Mouse (Mus musculus): ENCODE data around the gene Gm10912. TPM values are rescaled to one million over a fixed set of nuclear protein-coding genes. Genes with fewer than 3 reads are reported as not detected.
"Not testable (repeated sequence)": the region's sequence is repeated elsewhere in the genome, so short reads cannot be mapped to it uniquely, and the experiment has no call there.

Gm10912 gene
- under 1 TPM; 0.25 to 0.26 TPM for total RNA-seq (2021)
- long read RNA-seq, experiment 1, result 0 reads
- long read RNA-seq, experiment 2, result 0 reads

- DNase-seq; intact Hi-C loops (cut with DNase I): not testable (repeated sequence)
Observed at GRCm38 (mm10) chr2:104065526-104065925, at the start of gene Gm10912. Gm10912 (plus strand) TSS chr2:104065826.

GRCm38 (mm10) chr2:104023096-104023495 is 42.5 kb upstream of the Gm10912 start:
- DNase-seq, result no peak
- intact Hi-C loops (cut with DNase I), result no loop called here

GRCm38 (mm10) chr2:104024656-104025055 is 41.0 kb upstream of the Gm10912 start:
- intact Hi-C loops (cut with DNase I), result no loop called here
- DNase-seq, result no peak

- peak; percentile 80 to 82 for DNase-seq
- intact Hi-C loops (cut with DNase I), result no loop called here
Observed at GRCm38 (mm10) chr2:104027458-104028138, 38.0 kb upstream of the Gm10912 start, which contains the start of gene Fbxo3. Fbxo3 (plus strand) TSS chr2:104027721.

GRCm38 (mm10) chr2:104028139-104028723 is 37.4 kb upstream of the Gm10912 start, which contains the start of gene 4931422A03Rik:
4931422A03Rik (minus strand) TSS chr2:104028361.
- DNase-seq, result peak in 1 of 2 experiments; percentile 8
- intact Hi-C loops (cut with DNase I), result no loop called here

- no peak for DNase-seq
- intact Hi-C loops (cut with DNase I), result no loop called here
Observed at GRCm38 (mm10) chr2:104029074-104029473, 36.6 kb upstream of the Gm10912 start.

- intact Hi-C loops (cut with DNase I), result loop anchor here (10.0 kb wide), 3 partner anchors 94 to 554 kb away; partner anchors contain the start of gene A930018P22Rik
- DNase-seq, result no peak
Observed at GRCm38 (mm10) chr2:104030381-104030780, 35.2 kb upstream of the Gm10912 start.

- intact Hi-C loops (cut with DNase I), result loop anchor here (10.0 kb wide), 3 partner anchors 93 to 553 kb away; partner anchors contain the start of gene A930018P22Rik
- no peak for DNase-seq
Observed at GRCm38 (mm10) chr2:104032056-104032455, 33.6 kb upstream of the Gm10912 start.

GRCm38 (mm10) chr2:104034832-104035472 is 30.7 kb upstream of the Gm10912 start:
- intact Hi-C loops (cut with DNase I), result loop anchor here (10.0 kb wide), 3 partner anchors 90 to 550 kb away; partner anchors contain the start of gene A930018P22Rik
- peak; percentile 30 to 31 for DNase-seq

- intact Hi-C loops (cut with DNase I), result loop anchor here (10.0 kb wide), 3 partner anchors 89 to 549 kb away; partner anchors contain the start of gene A930018P22Rik
- DNase-seq, result peak in 1 of 2 experiments; percentile 13
Observed at GRCm38 (mm10) chr2:104035595-104035994, 30.0 kb upstream of the Gm10912 start.

- intact Hi-C loops (cut with DNase I), result loop anchor here (10.0 kb wide), 3 partner anchors 88 to 548 kb away; partner anchors contain the start of gene A930018P22Rik
Observed at GRCm38 (mm10) chr2:104036316-104036715, 29.3 kb upstream of the Gm10912 start.

GRCm38 (mm10) chr2:104038236-104038635 is 27.4 kb upstream of the Gm10912 start:
- intact Hi-C loops (cut with DNase I), result loop anchor here (10.0 kb wide), 3 partner anchors 87 to 547 kb away; partner anchors contain the start of gene A930018P22Rik
- DNase-seq, result no peak

More at GRCm38 (mm10) chr2:104036316-104036715, 29.3 kb upstream of the Gm10912 start:
- DNase-seq, result no peak

- DNase-seq, result no peak
- intact Hi-C loops (cut with DNase I), result no loop called here
Observed at GRCm38 (mm10) chr2:104041632-104042031, 24.0 kb upstream of the Gm10912 start.

- no peak for DNase-seq
- intact Hi-C loops (cut with DNase I), result no loop called here
Observed at GRCm38 (mm10) chr2:104042766-104043165, 22.9 kb upstream of the Gm10912 start.

- no peak for DNase-seq
- intact Hi-C loops (cut with DNase I), result no loop called here
Observed at GRCm38 (mm10) chr2:104043624-104044478, 21.8 kb upstream of the Gm10912 start.

- intact Hi-C loops (cut with DNase I), result no loop called here
- peak in 1 of 2 experiments; percentile 20 for DNase-seq
Observed at GRCm38 (mm10) chr2:104044479-104045080, 21.0 kb upstream of the Gm10912 start.

GRCm38 (mm10) chr2:104058381-104058780 is 7.2 kb upstream of the Gm10912 start:
- intact Hi-C loops (cut with DNase I), result no loop called here
- no peak for DNase-seq

GRCm38 (mm10) chr2:104058954-104059353 is 6.7 kb upstream of the Gm10912 start:
- intact Hi-C loops (cut with DNase I), result no loop called here
- DNase-seq, result no peak

- no peak for DNase-seq
- intact Hi-C loops (cut with DNase I), result no loop called here
Observed at GRCm38 (mm10) chr2:104059786-104060185, 5.8 kb upstream of the Gm10912 start.
